Mouse (Mus musculus) cerebellum, adult 2 months (tissue): ENCODE data around the gene Fam171a2. TPM values are rescaled to one million over a fixed set of nuclear protein-coding genes. Genes with fewer than 3 reads are reported as not detected.
A peak's percentile ranks its signal among the peaks of the same experiment; 100 is the strongest.

Experiments used
- DNase-seq, 2 experiments: peaks; one replicate each; pipeline ENCODE4 v3.0.0; 2021
- H3K27ac ChIP-seq: fragments of 200-500 bp; 2 replicates; pipeline ENCODE4 v1.5.1; 2012; ENCODE audit warnings: low read length, control low read depth, inconsistent platforms; ENCODE audit not compliant: insufficient read depth
- H3K27me3 ChIP-seq: fragments of 200-500 bp; 2 replicates; pipeline ENCODE4 v1.6.1; 2012; ENCODE audit warnings: inconsistent platforms, mild to moderate bottlenecking, low read length, moderate library complexity; ENCODE audit not compliant: control insufficient read depth, insufficient read depth
- H3K4me1 ChIP-seq: fragments of 200-500 bp; 2 replicates; pipeline ENCODE4 v1.6.1; 2011; ENCODE audit warnings: low read length; ENCODE audit not compliant: control insufficient read depth, insufficient read depth
- H3K4me3 ChIP-seq: fragments of 200-500 bp; replicated peaks from 2 replicates; pipeline ENCODE3; 2011; ENCODE audit warnings: mild to moderate bottlenecking, low read depth, low read length, control low read depth; ENCODE audit not compliant: insufficient read depth
- CTCF ChIP-seq: fragments of 200-500 bp; IDR thresholded peaks from 2 replicates; pipeline ENCODE4 v1.5.1; 2011; ENCODE audit warnings: low read depth, mild to moderate bottlenecking, control low read depth, low read length, moderate library complexity, borderline replicate concordance; ENCODE audit not compliant: insufficient read depth
- POLR2A ChIP-seq: fragments of 200-500 bp; IDR thresholded peaks from 2 replicates; pipeline ENCODE4 v1.6.1; 2011; ENCODE audit warnings: low read length, control low read depth, borderline replicate concordance; ENCODE audit not compliant: insufficient read depth
- WGBS: fragments of 180-500 bp; shearing (Covaris S2); methylation state at CpG from one replicate; pipeline ENCODE4 v1.1.7; 2018; 5-methylcytosine and 5-hydroxymethylcytosine counted together
- polyA plus RNA-seq: library from polyadenylated mRNA; depleted of rRNA; stranded (reverse); fragments of >200 nt; gene quantifications from 2 replicates; pipeline ENCODE4 v1.2.3, GENCODE M21; 2012

Gene Fam171a2
- polyA plus RNA-seq, 1 experiment: 57.8 TPM

GRCm38 (mm10) chr11:102406401-102406800 lies 41.1 kb downstream of the Fam171a2 start:
- Histone ChIP-seq H3K27ac (peak overlapping the region; percentile 67; the same call in 1 of the 2 replicates), H3K4me3 (peak overlapping the region; percentile 75), H3K4me1 (peaks cover 20% of the 10 kb centered on the region), H3K27me3 (no peaks in the 10 kb centered on the region)
- DNase-seq: peak; percentile 30 to 41
- 4% methylated on average over 3 of the region's 3 CpGs for WGBS
- no peak for TF ChIP-seq POLR2A
- TF ChIP-seq CTCF: no peak

DNA sequence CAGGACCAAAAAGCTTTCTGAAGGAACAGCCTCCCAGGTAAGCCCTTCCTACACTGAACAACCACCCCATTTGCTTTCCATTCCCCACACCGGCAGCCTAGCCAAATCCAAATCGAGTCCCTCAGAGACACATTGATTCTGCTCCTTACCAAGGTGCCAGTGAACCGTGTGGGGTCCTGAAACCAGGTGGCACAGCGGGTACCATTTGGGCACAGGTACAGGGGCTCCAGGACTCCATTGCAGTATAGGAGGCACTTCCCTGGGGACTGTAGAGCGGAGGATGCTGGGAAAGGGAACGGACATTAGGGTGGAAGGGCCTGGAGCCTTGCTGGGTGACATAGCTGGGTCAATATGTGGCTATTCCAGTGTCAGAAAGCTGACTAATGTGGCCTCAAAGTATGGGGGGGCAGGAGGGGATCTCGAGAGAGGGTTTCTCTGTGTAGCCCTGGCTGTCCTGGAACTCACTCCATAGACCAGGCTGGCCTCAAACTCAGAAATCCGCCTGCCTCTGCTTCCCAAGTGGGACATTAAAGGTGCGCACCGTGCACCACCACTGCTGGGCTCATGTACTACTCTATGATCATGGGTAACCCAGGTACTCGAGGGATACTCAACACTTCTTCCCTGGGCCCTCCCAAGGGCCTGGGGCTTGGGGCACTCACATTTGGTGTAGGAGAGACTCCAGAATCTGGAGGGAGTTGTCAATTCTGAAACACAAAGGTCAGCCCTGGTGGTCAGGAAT lies 41.8 kb downstream of the Fam171a2 start:
- WGBS: 47% methylated on average over 11 of the region's 11 CpGs
- no peaks in the 10 kb centered on the region for H3K27me3 ChIP-seq
- TF ChIP-seq POLR2A (no peak), CTCF (no peak)
- H3K27ac ChIP-seq: no peak overlapping the region
- DNase-seq: peak; percentile 19 to 40
- peaks cover 20% of the 10 kb centered on the region for H3K4me1 ChIP-seq
- H3K4me3 ChIP-seq: peak overlapping the region; percentile 75

DNA sequence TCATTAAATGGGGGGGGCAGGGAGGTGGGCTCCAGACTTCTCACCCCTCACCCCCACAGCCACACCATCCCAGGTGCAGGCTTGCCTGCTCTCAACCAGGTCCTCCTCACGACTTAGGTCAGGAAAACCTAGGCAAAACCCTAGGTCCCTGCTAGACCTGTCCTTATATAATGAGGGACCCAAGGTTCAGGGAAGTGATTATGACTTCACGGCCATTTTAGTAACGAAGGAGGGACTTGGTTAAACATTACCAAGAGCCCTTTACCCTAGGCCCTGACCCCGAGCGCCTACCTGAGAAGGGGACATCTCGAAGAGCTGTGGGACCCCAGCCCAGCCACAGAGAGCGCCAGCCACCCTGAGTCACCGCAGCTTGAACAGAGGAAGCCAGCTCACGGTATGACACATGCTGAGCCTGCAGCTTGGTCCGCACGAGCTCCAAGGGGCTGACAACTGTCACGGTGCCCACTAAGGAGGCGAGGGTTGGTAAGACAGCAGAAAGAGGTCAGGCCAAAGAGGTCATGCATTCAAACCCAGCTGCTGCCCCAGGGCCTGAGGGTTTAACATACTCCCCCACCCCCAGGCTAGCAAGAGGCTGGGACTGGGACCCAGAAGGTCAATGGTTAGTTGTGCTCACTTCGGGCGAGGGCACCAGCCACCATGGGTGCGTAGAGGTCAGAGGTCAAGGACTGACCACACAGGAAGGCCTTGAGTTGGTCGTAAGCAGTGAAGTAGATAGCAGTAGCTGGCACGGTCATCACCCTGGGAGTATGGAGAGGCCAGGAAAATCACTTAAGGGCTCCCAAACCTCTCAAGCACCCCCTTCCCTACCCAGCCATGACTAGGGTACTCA lies 43.1 kb downstream of the Fam171a2 start:
- H3K4me3 ChIP-seq: no peak overlapping the region
- 0 out of 2 replicates have a peak overlapping the region, but pooled peaks have one; percentile 37 for H3K27ac ChIP-seq
- peak; percentile 33 to 42 for DNase-seq
- WGBS: 49% methylated on average over 18 of the region's 18 CpGs
- H3K4me1 ChIP-seq: peaks cover 22% of the 10 kb centered on the region
- no peaks in the 10 kb centered on the region for H3K27me3 ChIP-seq
- TF ChIP-seq POLR2A: no peak
- no peak for TF ChIP-seq CTCF

DNA sequence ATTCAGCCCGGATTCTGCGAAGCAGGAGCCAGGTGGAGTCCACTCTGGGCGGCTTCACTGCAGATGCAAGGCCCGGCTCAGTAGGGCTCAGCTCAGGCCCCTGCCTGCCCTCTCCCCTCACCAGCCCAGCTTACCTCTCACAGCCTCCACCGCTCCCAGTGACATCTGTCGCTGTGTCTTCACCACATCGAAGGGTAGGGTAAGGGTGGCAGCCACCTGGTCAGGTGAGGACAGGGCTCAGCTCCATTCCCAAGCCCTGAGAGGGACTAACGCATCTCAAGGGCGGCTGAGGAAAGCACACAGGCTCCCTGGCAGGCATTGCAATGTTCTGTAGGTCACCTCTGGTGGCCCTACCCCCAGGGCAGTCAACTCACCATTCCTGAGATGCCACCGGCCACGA lies 43.8 kb downstream of the Fam171a2 start:
- Histone ChIP-seq H3K4me1 (peaks cover 29% of the 10 kb centered on the region), H3K27me3 (no peaks in the 10 kb centered on the region), H3K4me3 (no peak overlapping the region), H3K27ac (no peak overlapping the region)
- peak; percentile 25 to 38 for DNase-seq
- 82% methylated on average over 11 of the region's 11 CpGs for WGBS
- TF ChIP-seq CTCF (no peak), POLR2A (no peak)

- no peaks in the 10 kb centered on the region for H3K27me3 ChIP-seq
- peaks cover 45% of the 10 kb centered on the region for H3K4me1 ChIP-seq
- H3K27ac ChIP-seq: no peak overlapping the region
- 30% methylated on average over 12 of the region's 12 CpGs for WGBS
- DNase-seq: peak; percentile 32 to 40
- H3K4me3 ChIP-seq: no peak overlapping the region
- TF ChIP-seq CTCF (no peak), POLR2A (no peak)
Measured at GRCm38 (mm10) chr11:102401898-102402500, 45.5 kb downstream of the Fam171a2 start.

- Histone ChIP-seq H3K27ac (no peak overlapping the region), H3K4me3 (no peak overlapping the region), H3K4me1 (peaks cover 43% of the 10 kb centered on the region), H3K27me3 (no peaks in the 10 kb centered on the region)
- no peak for TF ChIP-seq POLR2A
- TF ChIP-seq CTCF: no peak
- peak; percentile 22 to 35 for DNase-seq
- 55% methylated on average over 12 of the region's 12 CpGs for WGBS
Measured at GRCm38 (mm10) chr11:102400513-102401084, 46.9 kb downstream of the Fam171a2 start.

GRCm38 (mm10) chr11:102399610-102400072 lies 47.8 kb downstream of the Fam171a2 start:
- Histone ChIP-seq H3K27me3 (no peaks in the 10 kb centered on the region), H3K27ac (no peak overlapping the region), H3K4me3 (no peak overlapping the region), H3K4me1 (peaks cover 38% of the 10 kb centered on the region)
- no peak for TF ChIP-seq CTCF
- 31% methylated on average over 34 of the region's 34 CpGs for WGBS
- peak; percentile 31 to 54 for DNase-seq
